Mouse (Mus musculus) CH12.LX (cell line): ENCODE data around the gene Cacna1c. TPM values are rescaled to one million over a fixed set of nuclear protein-coding genes. Genes with fewer than 3 reads are reported as not detected.

Source experiments
- DNase-seq: peaks from one replicate; pipeline ENCODE4 v3.0.0-alpha.2; 2013; ENCODE audit errors: extremely low read depth
- H3K27ac ChIP-seq: 2 replicates; pipeline ENCODE4 v1.5.1; 2012; ENCODE audit warnings: low read depth, mild to moderate bottlenecking, control low read depth, moderate library complexity; ENCODE audit not compliant: insufficient read depth
- H3K27me3 ChIP-seq: replicated peaks from 2 replicates; pipeline ENCODE3; 2012; ENCODE audit warnings: inconsistent platforms
- H3K36me3 ChIP-seq, 2 experiments: replicated peaks in 1 of 2; 2 replicates each; pipeline versions ENCODE3 to v1.6.1; 2012; ENCODE audit warnings: inconsistent platforms in 1 of 2, low read length in 1 of 2, mild to moderate bottlenecking in 1 of 2, mixed read lengths in 1 of 2, moderate library complexity in 1 of 2; ENCODE audit not compliant: control insufficient read depth in 1 of 2, insufficient read depth in 1 of 2
- H3K4me1 ChIP-seq, 2 experiments: 2 replicates each; pipeline ENCODE4 v1.6.1; 2012; ENCODE audit warnings: inconsistent platforms in 1 of 2, moderate library complexity in 1 of 2; ENCODE audit not compliant: insufficient read depth in 2 of 2, control insufficient read depth in 1 of 2
- H3K4me2 ChIP-seq: 2 replicates; pipeline ENCODE4 v1.6.1; 2012; ENCODE audit warnings: low read depth, mild to moderate bottlenecking, control low read depth; ENCODE audit not compliant: poor library complexity, insufficient read depth, severe bottlenecking
- H3K4me3 ChIP-seq, 3 experiments: fragments of 150-350 bp in 1 of 3; sonication (generic) in 1 of 3; replicated peaks in 1 of 3; 2 replicates each; pipeline versions ENCODE3 to v1.5.1; 2011 to 2012; ENCODE audit warnings: low read depth in 2 of 3, low read length in 2 of 3, mild to moderate bottlenecking in 2 of 3, moderate library complexity in 2 of 3, control low read depth in 1 of 3, improper control_type of control experiment in 1 of 3, inconsistent platforms in 1 of 3, mixed read lengths in 1 of 3; ENCODE audit not compliant: poor library complexity in 1 of 3
- H3K79me2 ChIP-seq: replicated peaks from 2 replicates; pipeline ENCODE4 v1.6.1; 2012; ENCODE audit warnings: mild to moderate bottlenecking, moderate library complexity; ENCODE audit not compliant: control insufficient read depth, poor library complexity, insufficient read depth, severe bottlenecking; ENCODE audit errors: extremely low read depth
- H3K9ac ChIP-seq: 2 replicates; pipeline ENCODE4 v1.6.1; 2012; ENCODE audit warnings: low read depth, mild to moderate bottlenecking, control low read depth, moderate library complexity; ENCODE audit not compliant: insufficient read depth
- H3K9me3 ChIP-seq: replicated peaks from 2 replicates; pipeline ENCODE3; 2012; ENCODE audit warnings: low read length, inconsistent platforms, mixed read lengths
- CHD1 ChIP-seq: IDR thresholded peaks from 2 replicates; pipeline ENCODE4 v1.6.1; 2012; ENCODE audit warnings: low read depth, low read length, improper control_type of control experiment, inconsistent platforms
- EP300 ChIP-seq: IDR thresholded peaks from 2 replicates; pipeline ENCODE4 v1.6.1; 2011; ENCODE audit warnings: low read length, improper control_type of control experiment
- GABPA ChIP-seq: IDR thresholded peaks from 2 replicates; pipeline ENCODE4 v1.6.1; 2012; ENCODE audit warnings: low read depth, low read length, improper control_type of control experiment, inconsistent platforms; ENCODE audit not compliant: insufficient replicate concordance
- HCFC1 ChIP-seq: IDR thresholded peaks from 2 replicates; pipeline ENCODE4 v1.6.1; 2012; ENCODE audit warnings: low read depth, mild to moderate bottlenecking, inconsistent platforms, low read length, improper control_type of control experiment
- IRF4 ChIP-seq: IDR thresholded peaks from 2 replicates; pipeline ENCODE4 v1.6.1; 2014; ENCODE audit warnings: low read depth, mild to moderate bottlenecking, inconsistent platforms, low read length, improper control_type of control experiment
- KAT2A ChIP-seq: IDR thresholded peaks from 2 replicates; pipeline ENCODE4 v1.6.1; 2012; ENCODE audit warnings: low read length, improper control_type of control experiment, inconsistent platforms; ENCODE audit not compliant: insufficient replicate concordance
- MAFK ChIP-seq: IDR thresholded peaks from 2 replicates; pipeline ENCODE4 v1.6.1; 2011; ENCODE audit warnings: low read length, improper control_type of control experiment; ENCODE audit not compliant: insufficient replicate concordance
- MAZ ChIP-seq: IDR thresholded peaks from 2 replicates; pipeline ENCODE4 v1.6.1; 2012; ENCODE audit warnings: low read depth, mild to moderate bottlenecking, inconsistent platforms, low read length, improper control_type of control experiment, moderate library complexity
- MEF2A ChIP-seq: IDR thresholded peaks from 2 replicates; pipeline ENCODE4 v1.6.1; 2014; ENCODE audit warnings: low read depth, mild to moderate bottlenecking, inconsistent platforms, low read length, improper control_type of control experiment, borderline replicate concordance
- MYC ChIP-seq: IDR thresholded peaks from 2 replicates; pipeline ENCODE4 v1.6.1; 2011; ENCODE audit warnings: low read depth, mild to moderate bottlenecking, improper control_type of control experiment, low read length
- NELFE ChIP-seq: IDR thresholded peaks from 2 replicates; pipeline ENCODE4 v1.6.1; 2011; ENCODE audit warnings: low read depth, low read length, improper control_type of control experiment
- NRF1 ChIP-seq: IDR thresholded peaks from 2 replicates; pipeline ENCODE4 v1.6.1; 2014; ENCODE audit warnings: low read depth, mild to moderate bottlenecking, inconsistent platforms, low read length, improper control_type of control experiment, moderate library complexity
- SIN3A ChIP-seq: IDR thresholded peaks from 2 replicates; pipeline ENCODE4 v1.6.1; 2012; ENCODE audit warnings: low read length, improper control_type of control experiment, inconsistent platforms
- SMC3 ChIP-seq: IDR thresholded peaks from 2 replicates; pipeline ENCODE4 v1.6.1; 2011; ENCODE audit warnings: low read depth, low read length, improper control_type of control experiment
- TBP ChIP-seq: conservative IDR thresholded peaks from 2 replicates; pipeline ENCODE4 v1.6.1; 2011; ENCODE audit warnings: low read depth, low read length, improper control_type of control experiment
- USF1 ChIP-seq: IDR thresholded peaks from 2 replicates; pipeline ENCODE4 v1.6.1; 2014; ENCODE audit warnings: low read depth, mild to moderate bottlenecking, inconsistent platforms, low read length, improper control_type of control experiment
- ZKSCAN1 ChIP-seq: IDR thresholded peaks from 2 replicates; pipeline ENCODE4 v1.6.1; 2012; ENCODE audit warnings: low read depth, inconsistent platforms, low read length, improper control_type of control experiment, borderline replicate concordance
- dilution Hi-C: fragments of 300-500 bp; cut with MboI; formaldehyde crosslinking; loops from 2 replicates; pipeline ENCODE4 v1.14.3; 2020; ENCODE audit warnings: low sequenced_read_pairs; ENCODE audit not compliant: extremely low pct_unique_long_range_greater_than_20kb, extremely low pct_ligation_motif_present
- in situ Hi-C: fragments of 300-500 bp; cut with MboI; formaldehyde crosslinking; loops from 3 replicates; pipeline ENCODE4 v1.14.3; 2019; ENCODE audit warnings: low sequenced_read_pairs, low pct_ligation_motif_present, low pct_unique_long_range_greater_than_20kb, mixed read lengths
- polyA plus RNA-seq: library from polyadenylated mRNA; unstranded; fragments of >175 nt; gene quantifications from 2 replicates; pipeline ENCODE4 v1.2.1, GENCODE M21; 2012; ENCODE audit warnings: low read depth; ENCODE audit not compliant: insufficient read length
- total RNA-seq, 2 experiments: library from RNA; depleted of rRNA; stranded (reverse); fragments of 300-350 nt in 1 of 2; fragments of >200 nt in 1 of 2; gene quantifications; 2 replicates each; pipeline ENCODE4 v1.2.3; 2012 to 2014

The Cacna1c gene
- total and polyA plus RNA-seq, 3 experiments = 0.04 TPM; not detected in 2

GRCm38 (mm10) chr6:118866889-118867288 is 329.3 kb downstream of the Cacna1c start:
- H3K4me1 ChIP-seq = no peaks in the 10 kb centered on the region
- H3K9me3 ChIP-seq = no peaks in the 10 kb centered on the region
- TF ChIP-seq CHD1 (no peak), SMC3 (no peak), MAFK (no peak), ZKSCAN1 (no peak), SIN3A (no peak), NELFE (no peak)
- dilution Hi-C loops (no loop called here), in situ Hi-C loops (no loop called here)
- H3K27me3 ChIP-seq = peaks cover 89% of the 10 kb centered on the region
- H3K4me2 ChIP-seq = no peak overlapping the region
- no peak for DNase-seq
- H3K79me2 ChIP-seq = no peaks in the 10 kb centered on the region
- H3K9ac ChIP-seq = no peak overlapping the region
- H3K4me3 ChIP-seq = no peak overlapping the region
- no peak overlapping the region for H3K27ac ChIP-seq
- no peaks in the 10 kb centered on the region for H3K36me3 ChIP-seq

- Histone ChIP-seq H3K4me2 (no peak overlapping the region), H3K27me3 (peaks cover 86% of the 10 kb centered on the region), H3K79me2 (no peaks in the 10 kb centered on the region)
- TF ChIP-seq CHD1 (no peak), USF1 (no peak), TBP (no peak), MEF2A (no peak), MYC (no peak), IRF4 (no peak), MAZ (no peak), HCFC1 (no peak), KAT2A (no peak), NRF1 (no peak), EP300 (no peak), GABPA (no peak)
- TF ChIP-seq, all 38 proteins: peak for 0
- no peak overlapping the region for H3K27ac ChIP-seq
- no peak overlapping the region for H3K4me3 ChIP-seq
- H3K9me3 ChIP-seq = no peaks in the 10 kb centered on the region
- H3K36me3 ChIP-seq = no peaks in the 10 kb centered on the region
- in situ Hi-C loops (no loop called here), dilution Hi-C loops (no loop called here)
- no peak overlapping the region for H3K9ac ChIP-seq
- no peak for DNase-seq
- no peaks in the 10 kb centered on the region for H3K4me1 ChIP-seq
Observed at GRCm38 (mm10) chr6:118865777-118866380, 330.3 kb downstream of the Cacna1c start.
